Mouse (Mus musculus) bone marrow, adult 2 months (tissue): ENCODE results near the gene Zfp334. TPM values are rescaled to one million over a fixed set of nuclear protein-coding genes. Genes with fewer than 3 reads are reported as not detected.

Experiments used
- H3K27ac ChIP-seq: fragments of 200-500 bp; 2 replicates; pipeline ENCODE4 v1.5.1; 2012; ENCODE audit warnings: low read depth, mild to moderate bottlenecking, control low read depth, inconsistent platforms, low read length; ENCODE audit not compliant: control insufficient read depth, poor library complexity, insufficient read depth
- H3K4me1 ChIP-seq: fragments of 200-500 bp; 2 replicates; pipeline ENCODE4 v1.6.1; 2011; ENCODE audit warnings: low read length; ENCODE audit not compliant: control insufficient read depth, insufficient read depth
- H3K4me3 ChIP-seq: fragments of 200-500 bp; replicated peaks from 2 replicates; pipeline ENCODE3; 2011; ENCODE audit warnings: mild to moderate bottlenecking, low read depth, low read length, control low read depth; ENCODE audit not compliant: control insufficient read depth
- CTCF ChIP-seq: fragments of 200-500 bp; IDR thresholded peaks from 2 replicates; pipeline ENCODE4 v1.5.1; 2011; ENCODE audit warnings: low read length, control low read depth; ENCODE audit not compliant: control insufficient read depth, insufficient read depth
- POLR2A ChIP-seq: fragments of 200-500 bp; IDR thresholded peaks from 2 replicates; pipeline ENCODE4 v1.6.1; 2011; ENCODE audit warnings: low read depth, mild to moderate bottlenecking, control low read depth, low read length, borderline replicate concordance; ENCODE audit not compliant: control insufficient read depth
- WGBS: fragments of 180-500 bp; shearing (Covaris S2); methylation state at CpG from one replicate; pipeline ENCODE4 v1.1.7; 2018; 5-methylcytosine and 5-hydroxymethylcytosine counted together
- polyA plus RNA-seq: library from polyadenylated mRNA; stranded (reverse); fragments of >200 nt; gene quantifications from 2 replicates; pipeline ENCODE4 v1.2.4, GENCODE M21; 2011; ENCODE audit warnings: low replicate concordance; ENCODE audit not compliant: missing spikeins, insufficient read depth, insufficient read length

The Zfp334 gene
- polyA plus RNA-seq, 1 experiment = 0.42 TPM

- TF ChIP-seq CTCF (peak; percentile 47), POLR2A (no peak)
- 19% methylated on average over 8 of the region's 8 CpGs for WGBS
- H3K4me1 ChIP-seq = no peaks in the 10 kb centered on the region
- no peak overlapping the region for H3K27ac ChIP-seq
- H3K4me3 ChIP-seq = no peak overlapping the region
These were observed 3.5 kb upstream of the Zfp334 start for GRCm38 (mm10) chr2:165391561-165391960.

GRCm38 (mm10) chr2:165389299-165389952 is 1.4 kb upstream of the Zfp334 start:
- TF ChIP-seq CTCF (no peak), POLR2A (no peak)
- no peak overlapping the region for H3K27ac ChIP-seq
- 71% methylated on average over 6 of the region's 6 CpGs for WGBS
- no peaks in the 10 kb centered on the region for H3K4me1 ChIP-seq
- no peak overlapping the region for H3K4me3 ChIP-seq

- no peak overlapping the region for H3K4me3 ChIP-seq
- TF ChIP-seq POLR2A (no peak), CTCF (no peak)
- H3K4me1 ChIP-seq = no peaks in the 10 kb centered on the region
- no peak overlapping the region for H3K27ac ChIP-seq
- WGBS = 57% methylated on average over 4 of the region's 4 CpGs
These were observed 689 bp downstream of the Zfp334 start for GRCm38 (mm10) chr2:165387370-165387769.

- WGBS = 91% methylated on average over 25 of the region's 25 CpGs
- Histone ChIP-seq H3K27ac (no peak overlapping the region), H3K4me1 (no peaks in the 10 kb centered on the region), H3K4me3 (no peak overlapping the region)
- TF ChIP-seq CTCF = no peak
These were observed 8.0 kb downstream of the Zfp334 start for GRCm38 (mm10) chr2:165380050-165380449.

GRCm38 (mm10) chr2:165376001-165376400 is 12.1 kb downstream of the Zfp334 start:
- Histone ChIP-seq H3K4me1 (no peaks in the 10 kb centered on the region), H3K4me3 (no peak overlapping the region), H3K27ac (no peak overlapping the region)
- no peak for TF ChIP-seq CTCF
- no peak for TF ChIP-seq POLR2A
- WGBS = 31% methylated on average over 4 of the region's 4 CpGs

GRCm38 (mm10) chr2:165375478-165375877 is 12.6 kb downstream of the Zfp334 start:
- TF ChIP-seq POLR2A (no peak), CTCF (no peak)
- 74% methylated on average over 5 of the region's 5 CpGs for WGBS
- H3K4me1 ChIP-seq = no peaks in the 10 kb centered on the region

GRCm38 (mm10) chr2:165371066-165371465 is 17.0 kb downstream of the Zfp334 start:
- H3K4me1 ChIP-seq = no peaks in the 10 kb centered on the region; the same call in 1 of the 2 replicates
- 30% methylated on average over 3 of the region's 3 CpGs for WGBS
- TF ChIP-seq POLR2A (no peak), CTCF (no peak)
- H3K4me3 ChIP-seq = no peak overlapping the region
- H3K27ac ChIP-seq = no peak overlapping the region

More at GRCm38 (mm10) chr2:165375478-165375877, 12.6 kb downstream of the Zfp334 start:
- Histone ChIP-seq H3K4me3 (no peak overlapping the region), H3K27ac (no peak overlapping the region)

GRCm38 (mm10) chr2:165370348-165370747 is 17.7 kb downstream of the Zfp334 start:
- Histone ChIP-seq H3K4me1 (no peaks in the 10 kb centered on the region; the same call in 1 of the 2 replicates), H3K27ac (no peak overlapping the region), H3K4me3 (no peak overlapping the region)
- 39% methylated on average over 3 of the region's 3 CpGs for WGBS
- TF ChIP-seq POLR2A = no peak
- no peak for TF ChIP-seq CTCF

GRCm38 (mm10) chr2:165368496-165368895 is 19.6 kb downstream of the Zfp334 start, which contains the start of gene Zfp663:
TSS of gene Zfp663 (minus strand) at chr2:165368729.
- TF ChIP-seq CTCF (no peak), POLR2A (no peak)
- Histone ChIP-seq H3K27ac (no peak within 1 kb of the TSS), H3K4me1 (no peaks in the 10 kb centered on the region; the same call in 1 of the 2 replicates), H3K4me3 (no peak within 1 kb of the TSS)
- WGBS = 13% methylated on average over 27 of the region's 27 CpGs
